Mouse (Mus musculus): ENCODE measurements around the gene Tnip1.

GRCm38 (mm10) chr11:54894589-54894988 is 68.1 kb downstream of the Tnip1 start:
- TF ChIP-seq CTCF (IDR thresholded peaks at IDR 0.05; ENCODE audit: low read depth, low read length) (no peak), POLR2A (IDR thresholded peaks at IDR 0.05; ENCODE audit: extremely low read depth, insufficient read depth, low read length) (no peak)

All from liver, adult 2 months (tissue).